Mouse (Mus musculus): ENCODE data around the gene Dbi. TPM values are rescaled to one million over a fixed set of nuclear protein-coding genes. Genes with fewer than 3 reads are reported as not detected.

Gene Dbi
- 238 and 248 TPM in 2 replicates for polyA plus RNA-seq (2015; fragmentation: Nextera tagmentation; extraction: Ambion mirVana)

DNA sequence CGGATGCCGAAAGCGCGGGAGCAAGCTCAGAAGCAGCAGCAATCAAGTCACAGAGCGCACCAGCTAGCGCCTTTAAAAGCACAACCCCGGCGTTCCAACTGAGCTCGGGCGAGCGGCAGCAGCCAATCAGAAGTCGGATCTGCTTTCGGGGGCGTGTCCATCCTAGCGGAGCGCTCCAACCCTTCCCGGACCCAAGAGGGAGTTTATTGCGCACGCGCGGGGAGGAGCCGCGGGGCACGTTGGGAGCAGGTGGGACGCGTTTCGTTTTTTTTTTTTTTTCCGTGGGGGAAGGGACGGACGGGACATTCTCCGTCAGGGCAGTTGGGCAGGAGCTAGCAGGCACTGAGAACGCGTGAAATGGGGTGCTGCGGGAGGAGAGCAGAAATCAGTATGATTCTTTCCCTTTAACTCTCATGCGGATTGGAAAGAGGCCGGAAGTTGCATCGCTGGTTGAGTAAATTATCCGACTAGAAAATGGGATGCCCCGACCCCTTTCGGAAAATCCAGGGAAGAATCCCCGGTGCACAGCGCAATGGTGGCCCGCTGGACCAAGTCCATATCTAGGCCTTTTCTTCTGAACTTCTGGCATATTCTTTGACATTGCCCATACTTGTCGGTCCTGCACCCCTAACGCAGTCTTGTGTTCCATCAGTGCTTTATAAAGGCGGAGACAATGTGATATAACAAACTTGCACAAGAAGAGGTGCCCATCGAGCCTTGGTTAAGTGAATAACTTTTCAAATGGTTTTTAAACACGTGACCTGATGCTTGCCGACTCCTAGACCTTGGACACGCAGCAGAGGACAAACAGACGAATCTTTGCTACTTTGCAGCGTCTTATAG, at the start of gene Dbi, which contains the start of gene 3110009E18Rik:
Dbi (minus strand) TSS at position 110 of the 843 bp plus-strand sequence.
3110009E18Rik (plus strand) TSS at position 219 of the 843 bp plus-strand sequence.

DNA sequence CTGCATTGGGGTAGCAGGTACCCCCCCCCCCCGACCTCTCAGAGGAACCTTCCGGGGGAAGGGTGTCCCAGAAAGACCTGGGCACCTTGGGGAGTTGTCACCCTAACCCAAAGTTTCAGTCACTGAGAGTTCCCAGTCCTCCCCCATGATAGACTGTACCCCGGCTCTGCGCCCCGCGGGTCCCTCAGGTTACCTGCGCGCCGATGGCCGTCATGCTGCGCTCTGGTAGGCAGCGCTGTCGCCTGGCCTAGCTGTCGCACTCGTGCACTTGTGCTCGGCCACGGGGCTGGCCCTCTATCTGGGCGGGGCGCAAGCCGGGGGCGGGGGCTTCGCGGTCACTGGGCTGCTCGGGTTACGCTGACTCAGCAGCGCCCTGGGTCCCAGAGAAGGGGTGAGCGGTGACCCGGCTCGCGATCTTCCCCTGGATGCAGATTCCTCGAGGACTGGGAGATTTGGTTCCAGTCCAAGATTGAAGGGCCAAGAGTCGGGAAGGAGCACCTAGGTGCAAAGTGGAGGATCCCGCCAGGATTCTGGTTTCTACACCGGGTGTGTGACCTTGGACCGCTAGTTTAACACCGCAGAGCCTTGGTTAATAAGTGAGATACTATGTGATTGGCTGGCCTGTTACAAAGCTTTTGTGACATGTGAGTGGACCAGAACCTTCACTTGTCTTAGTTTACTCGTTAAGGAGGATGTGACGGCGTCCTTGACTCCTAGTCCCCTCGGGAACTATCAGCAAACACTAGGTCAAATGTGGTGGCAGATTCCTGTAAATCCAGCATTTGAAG, 47.2 kb downstream of the Dbi start, which contains the start of gene Tmem37:
Tmem37 (minus strand) TSS at position 556 of the 788 bp plus-strand sequence.

Other genes starting within 250 kb of the Dbi start
- 4.2 and 4.3 TPM in 2 replicates for gene Tmem177, start 207.9 kb downstream of the Dbi start, polyA plus RNA-seq (2015; fragmentation: Nextera tagmentation; extraction: Ambion mirVana)
- not detected in 2 replicates for gene Cfap221, start 123.8 kb downstream of the Dbi start, polyA plus RNA-seq (2015; fragmentation: Nextera tagmentation; extraction: Ambion mirVana)
- gene Sctr, start 114.2 kb downstream of the Dbi start, polyA plus RNA-seq (2015; fragmentation: Nextera tagmentation; extraction: Ambion mirVana), result 0.06 TPM in 1 of 2 replicates, not detected in the other
- 7.3 and 11.8 TPM in 2 replicates for gene Tmem37, start 47.0 kb downstream of the Dbi start, polyA plus RNA-seq (2015; fragmentation: Nextera tagmentation; extraction: Ambion mirVana)
- gene 3110009E18Rik, start 109 bp upstream of the Dbi start, polyA plus RNA-seq (2015; fragmentation: Nextera tagmentation; extraction: Ambion mirVana), result 12.7 and 13.0 TPM in 2 replicates
- gene Steap3, start 151.6 kb upstream of the Dbi start, polyA plus RNA-seq (2015; fragmentation: Nextera tagmentation; extraction: Ambion mirVana), result 38.1 and 43.2 TPM in 2 replicates
- not detected in 2 replicates for gene C1ql2, start 219.5 kb upstream of the Dbi start, polyA plus RNA-seq (2015; fragmentation: Nextera tagmentation; extraction: Ambion mirVana)

Measured in spleen, postnatal 0 days (tissue).